Mouse (Mus musculus) midbrain, embryonic 12.5 days (tissue): ENCODE data around the gene Tmem184b. TPM values are rescaled to one million over a fixed set of nuclear protein-coding genes. Genes with fewer than 3 reads are reported as not detected.
A peak's percentile ranks its signal among the peaks of the same experiment; 100 is the strongest.

Experiments
- ATAC-seq: fragments of 200-750 bp; cut with Nextera tagmentation; 2 replicates; pipeline ENCODE4 v1.8.0; 2017; ENCODE audit warnings: low read depth, moderate TSS enrichment, moderate library complexity; ENCODE audit not compliant: low FRiP score
- H3K27ac ChIP-seq: fragments of 300-500 bp; sonication (generic); replicated peaks from 2 replicates; pipeline ENCODE4 v1.5.1; 2016; ENCODE audit warnings: mild to moderate bottlenecking
- H3K27me3 ChIP-seq: fragments of 300-500 bp; sonication (generic); 2 replicates; pipeline ENCODE4 v1.6.1; 2016; ENCODE audit warnings: mild to moderate bottlenecking
- H3K36me3 ChIP-seq: fragments of 300-500 bp; sonication (generic); 2 replicates; pipeline ENCODE4 v1.6.1; 2016
- H3K4me1 ChIP-seq: fragments of 300-500 bp; sonication (generic); 2 replicates; pipeline ENCODE4 v1.6.1; 2016
- H3K4me2 ChIP-seq: fragments of 300-500 bp; sonication (generic); replicated peaks from 2 replicates; pipeline ENCODE4 v1.6.1; 2016; ENCODE audit warnings: mild to moderate bottlenecking, moderate library complexity
- H3K4me3 ChIP-seq: fragments of 300-500 bp; sonication (generic); 2 replicates; pipeline ENCODE4 v1.5.1; 2016; ENCODE audit warnings: mild to moderate bottlenecking
- H3K9ac ChIP-seq: fragments of 300-500 bp; sonication (generic); replicated peaks from 2 replicates; pipeline ENCODE4 v1.6.1; 2016; ENCODE audit warnings: mild to moderate bottlenecking, moderate library complexity
- H3K9me3 ChIP-seq: fragments of 300-500 bp; sonication (generic); 2 replicates; pipeline ENCODE4 v1.6.1; 2016; ENCODE audit warnings: mild to moderate bottlenecking
- WGBS: fragments of 180-500 bp; shearing (Covaris S2); methylation state at CpG from one replicate; pipeline ENCODE4 v1.1.7; 2016; 5-methylcytosine and 5-hydroxymethylcytosine counted together
- polyA plus RNA-seq: library from polyadenylated mRNA; unstranded; fragments of >200 nt; fragmentation: Nextera tagmentation; extraction: Ambion mirVana; gene quantifications from 2 replicates; pipeline ENCODE4 v1.2.1, GENCODE M21; 2016

Tmem184b gene
- polyA plus RNA-seq, 1 experiment from 2014 or later = 47.9 TPM

GRCm38 (mm10) chr15:79326971-79327961 lies 76.1 kb downstream of the Tmem184b start:
- peak overlapping the region; percentile 56 for H3K4me3 ChIP-seq
- no peak for ATAC-seq
- WGBS = 10% methylated on average over 20 of the region's 20 CpGs

GRCm38 (mm10) chr15:79326264-79326663 lies 77.1 kb downstream of the Tmem184b start:
- no peaks in the 10 kb centered on the region for H3K9me3 ChIP-seq
- no peak for ATAC-seq
- 74% methylated on average over 4 of the region's 4 CpGs for WGBS
- no peak overlapping the region for H3K9ac ChIP-seq
- H3K36me3 ChIP-seq = no peaks in the 10 kb centered on the region
- peak overlapping the region; percentile 43; the same call in 1 of the 2 replicates for H3K27ac ChIP-seq
- H3K4me3 ChIP-seq = no peak overlapping the region
- H3K27me3 ChIP-seq = no peaks in the 10 kb centered on the region
- H3K4me2 ChIP-seq = 0 out of 2 replicates have a peak overlapping the region, but pooled peaks have one; percentile 14
- peaks cover 26% of the 10 kb centered on the region for H3K4me1 ChIP-seq

More at GRCm38 (mm10) chr15:79326971-79327961, 76.1 kb downstream of the Tmem184b start:
- peak overlapping the region; percentile 74 for H3K4me2 ChIP-seq
- peak overlapping the region; percentile 82 for H3K27ac ChIP-seq
- peak overlapping the region; percentile 65 for H3K9ac ChIP-seq
- no peaks in the 10 kb centered on the region for H3K27me3 ChIP-seq
- H3K36me3 ChIP-seq = no peaks in the 10 kb centered on the region
- H3K9me3 ChIP-seq = no peaks in the 10 kb centered on the region
- peaks cover 26% of the 10 kb centered on the region for H3K4me1 ChIP-seq

- peaks cover 26% of the 10 kb centered on the region for H3K4me1 ChIP-seq
- no peaks in the 10 kb centered on the region for H3K36me3 ChIP-seq
- 72% methylated on average over 3 of the region's 3 CpGs for WGBS
- no peak overlapping the region for H3K4me3 ChIP-seq
- no peak overlapping the region for H3K9ac ChIP-seq
- H3K4me2 ChIP-seq = no peak overlapping the region
- peak overlapping the region; percentile 43; the same call in 1 of the 2 replicates for H3K27ac ChIP-seq
- H3K9me3 ChIP-seq = no peaks in the 10 kb centered on the region
- H3K27me3 ChIP-seq = no peaks in the 10 kb centered on the region
- ATAC-seq = no peak
Observed at GRCm38 (mm10) chr15:79325742-79326141, 77.6 kb downstream of the Tmem184b start.

GRCm38 (mm10) chr15:79324373-79324772 lies 79.0 kb downstream of the Tmem184b start:
- H3K4me3 ChIP-seq = no peak overlapping the region
- H3K27me3 ChIP-seq = no peaks in the 10 kb centered on the region
- H3K36me3 ChIP-seq = no peaks in the 10 kb centered on the region
- 85% methylated on average over 3 of the region's 3 CpGs for WGBS
- H3K27ac ChIP-seq = no peak overlapping the region
- no peak overlapping the region for H3K4me2 ChIP-seq
- no peaks in the 10 kb centered on the region for H3K9me3 ChIP-seq
- H3K4me1 ChIP-seq = peaks cover 26% of the 10 kb centered on the region
- no peak for ATAC-seq
- H3K9ac ChIP-seq = no peak overlapping the region

- Histone ChIP-seq H3K4me1 (peaks cover 26% of the 10 kb centered on the region), H3K4me3 (no peak overlapping the region), H3K4me2 (no peak overlapping the region), H3K9ac (no peak overlapping the region), H3K9me3 (no peaks in the 10 kb centered on the region), H3K36me3 (no peaks in the 10 kb centered on the region), H3K27me3 (no peaks in the 10 kb centered on the region), H3K27ac (no peak overlapping the region)
- WGBS = 90% methylated on average over 4 of the region's 4 CpGs
- no peak for ATAC-seq
Observed at GRCm38 (mm10) chr15:79323791-79324155, 79.6 kb downstream of the Tmem184b start.

- Histone ChIP-seq H3K27me3 (no peaks in the 10 kb centered on the region), H3K9ac (no peak overlapping the region; the same call in 1 of the 2 replicates), H3K27ac (no peak overlapping the region), H3K4me2 (no peak overlapping the region), H3K9me3 (no peaks in the 10 kb centered on the region), H3K36me3 (no peaks in the 10 kb centered on the region), H3K4me1 (peaks cover 26% of the 10 kb centered on the region), H3K4me3 (no peak overlapping the region)
- no peak for ATAC-seq
- 85% methylated on average over 6 of the region's 6 CpGs for WGBS
Observed at GRCm38 (mm10) chr15:79322991-79323790, 80.2 kb downstream of the Tmem184b start.

GRCm38 (mm10) chr15:79322281-79322990 lies 80.9 kb downstream of the Tmem184b start:
- Histone ChIP-seq H3K4me3 (no peak overlapping the region), H3K27me3 (no peaks in the 10 kb centered on the region), H3K36me3 (no peaks in the 10 kb centered on the region), H3K4me1 (peaks cover 25% of the 10 kb centered on the region), H3K27ac (no peak overlapping the region), H3K9ac (no peak overlapping the region; the same call in 1 of the 2 replicates), H3K4me2 (no peak overlapping the region), H3K9me3 (no peaks in the 10 kb centered on the region)
- WGBS = 84% methylated on average over 11 of the region's 11 CpGs
- no peak for ATAC-seq

- no peaks in the 10 kb centered on the region for H3K9me3 ChIP-seq
- peaks cover 18% of the 10 kb centered on the region for H3K4me1 ChIP-seq
- 83% methylated on average over 5 of the region's 5 CpGs for WGBS
- no peaks in the 10 kb centered on the region for H3K36me3 ChIP-seq
- ATAC-seq = no peak
- H3K4me2 ChIP-seq = no peak overlapping the region
- H3K9ac ChIP-seq = no peak overlapping the region
- no peaks in the 10 kb centered on the region for H3K27me3 ChIP-seq
- no peak overlapping the region for H3K27ac ChIP-seq
- no peak overlapping the region for H3K4me3 ChIP-seq
Observed at GRCm38 (mm10) chr15:79321733-79322190, 81.6 kb downstream of the Tmem184b start.

- no peaks in the 10 kb centered on the region for H3K4me1 ChIP-seq
- H3K4me2 ChIP-seq = no peak overlapping the region
- WGBS = 80% methylated on average over 8 of the region's 8 CpGs
- H3K4me3 ChIP-seq = no peak overlapping the region
- no peaks in the 10 kb centered on the region for H3K9me3 ChIP-seq
- ATAC-seq = no peak
- H3K27ac ChIP-seq = no peak overlapping the region
- H3K9ac ChIP-seq = no peak overlapping the region; the same call in 1 of the 2 replicates
- H3K36me3 ChIP-seq = peaks cover 15% of the 10 kb centered on the region; the same call in 1 of the 2 replicates
- no peaks in the 10 kb centered on the region for H3K27me3 ChIP-seq
Observed at GRCm38 (mm10) chr15:79313848-79314369, 89.5 kb downstream of the Tmem184b start.
